Mouse (Mus musculus) heart, adult 10 weeks (tissue): Measurements from ENCODE around the gene Mad2l1bp. TPM values are rescaled to one million over a fixed set of nuclear protein-coding genes. Genes with fewer than 3 reads are reported as not detected.

ENCODE experiments used
- polyA plus RNA-seq: library from polyadenylated mRNA; stranded (reverse); fragments of 350-450 nt; fragmentation: Illumina TruSeq; extraction: RNeasy Lipid Tissue Mini Kit (QIAGEN cat#74804); gene quantifications from one replicate; pipeline ENCODE4 v1.2.3, GENCODE M21; 2014; ENCODE audit warnings: low read depth, low replicate concordance

Mad2l1bp gene
- polyA plus RNA-seq = 20.1 TPM

DNA sequence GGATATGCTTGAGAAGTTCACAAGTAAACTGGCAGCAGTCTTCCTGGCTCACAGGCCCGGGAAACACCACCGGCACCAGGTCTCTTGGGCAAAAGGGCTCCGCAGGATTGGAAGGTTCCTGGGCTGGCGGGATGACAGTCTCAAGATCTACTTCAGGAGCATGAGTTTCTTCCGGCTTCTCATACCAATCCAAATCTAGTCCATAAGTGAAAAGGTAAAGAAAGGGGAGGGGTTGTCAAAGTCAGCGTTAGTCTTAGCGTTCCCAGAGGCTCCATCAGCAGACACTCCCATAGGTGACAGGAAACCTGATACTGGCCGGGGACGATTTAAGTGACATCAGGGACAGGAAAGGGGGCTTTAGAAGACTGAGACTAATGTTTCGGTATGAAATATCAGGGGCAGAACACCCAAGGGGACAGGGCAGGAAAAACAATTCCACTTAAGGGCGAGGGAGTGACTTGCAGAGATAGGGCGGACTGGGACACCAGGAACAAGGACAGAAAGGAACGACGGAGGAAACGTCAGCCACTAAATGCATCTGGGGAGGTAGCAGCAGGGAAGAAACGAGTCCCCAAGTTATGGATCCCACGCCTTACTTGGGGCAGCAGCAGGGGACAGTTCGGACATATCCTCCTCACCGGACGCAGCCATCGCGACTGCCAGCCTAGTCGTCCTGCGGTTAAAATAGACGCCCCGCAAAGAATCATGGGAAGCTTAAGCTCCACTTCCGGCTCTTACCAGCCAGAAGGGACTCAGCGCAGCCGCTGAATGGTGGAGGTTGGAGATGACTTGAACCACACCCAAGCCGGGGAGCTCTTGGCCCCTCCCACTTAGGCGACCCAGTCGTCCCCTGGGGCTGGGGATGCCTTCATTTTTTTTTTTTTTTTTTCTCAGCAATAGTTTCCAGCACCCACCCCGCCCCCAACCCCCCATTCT lies at the start of gene Mad2l1bp:
TSS of gene Mad2l1bp (minus strand) at position 707 of the 936 bp plus-strand sequence.

DNA sequence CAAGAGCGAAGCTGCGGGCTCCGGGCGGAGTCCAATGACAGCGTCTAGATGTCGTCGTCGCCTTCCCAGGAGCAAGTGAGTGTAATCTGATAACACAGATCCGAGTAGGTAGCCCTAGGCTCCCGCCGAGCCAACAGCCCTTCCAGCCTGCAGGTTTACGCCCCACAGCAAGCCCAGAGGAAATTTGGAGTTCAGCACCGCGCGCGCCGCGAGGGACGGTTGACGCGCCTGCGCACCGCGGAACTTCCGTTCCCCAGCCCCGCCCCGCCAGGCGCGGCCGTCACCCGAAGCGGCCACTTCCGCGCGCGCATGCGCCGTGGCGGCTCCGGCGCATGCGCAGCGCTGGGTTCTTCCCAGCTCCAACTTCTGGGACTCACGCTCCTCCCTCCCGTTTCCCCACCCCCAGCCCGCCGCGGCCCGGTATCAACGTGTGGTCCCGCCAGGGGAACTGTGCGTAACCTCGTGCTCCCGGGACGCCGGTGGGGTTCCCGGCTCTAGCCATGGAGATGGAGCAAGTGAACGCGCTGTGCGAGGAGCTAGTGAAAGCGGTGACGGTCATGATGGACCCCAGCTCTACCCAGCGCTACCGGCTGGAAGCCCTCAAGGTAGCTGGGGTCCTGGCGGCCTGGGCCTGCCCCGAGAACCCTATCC lies 49.2 kb upstream of the Mad2l1bp start, which contains the start of the genes Polh and Xpo5:
TSS of gene Polh (minus strand) at position 225 of the 651 bp plus-strand sequence.
TSS of gene Xpo5 (plus strand) at position 362 of the 651 bp plus-strand sequence.

DNA sequence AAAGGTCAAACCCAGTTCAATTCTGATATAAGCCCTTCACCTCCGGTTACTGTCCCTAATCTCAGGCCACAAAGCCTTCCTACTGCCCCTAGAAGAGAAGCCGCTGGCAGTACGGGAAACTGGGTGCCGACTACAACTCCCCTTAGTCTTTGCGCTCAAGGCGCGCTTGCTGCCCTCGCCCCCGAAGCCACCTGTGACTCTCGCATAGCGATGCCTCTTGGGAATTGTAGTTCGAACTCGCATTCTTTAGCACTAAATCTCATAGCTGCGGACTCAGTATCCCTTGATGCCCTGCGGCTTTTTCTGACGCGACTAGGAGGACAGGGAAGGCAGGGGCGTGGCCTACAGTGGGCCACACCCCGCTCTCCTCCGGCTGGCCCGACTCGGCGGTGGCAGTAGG lies 7.3 kb upstream of the Mad2l1bp start, which contains the start of gene Gtpbp2:
TSS of gene Gtpbp2 (plus strand) at position 347 of the 400 bp plus-strand sequence.

DNA sequence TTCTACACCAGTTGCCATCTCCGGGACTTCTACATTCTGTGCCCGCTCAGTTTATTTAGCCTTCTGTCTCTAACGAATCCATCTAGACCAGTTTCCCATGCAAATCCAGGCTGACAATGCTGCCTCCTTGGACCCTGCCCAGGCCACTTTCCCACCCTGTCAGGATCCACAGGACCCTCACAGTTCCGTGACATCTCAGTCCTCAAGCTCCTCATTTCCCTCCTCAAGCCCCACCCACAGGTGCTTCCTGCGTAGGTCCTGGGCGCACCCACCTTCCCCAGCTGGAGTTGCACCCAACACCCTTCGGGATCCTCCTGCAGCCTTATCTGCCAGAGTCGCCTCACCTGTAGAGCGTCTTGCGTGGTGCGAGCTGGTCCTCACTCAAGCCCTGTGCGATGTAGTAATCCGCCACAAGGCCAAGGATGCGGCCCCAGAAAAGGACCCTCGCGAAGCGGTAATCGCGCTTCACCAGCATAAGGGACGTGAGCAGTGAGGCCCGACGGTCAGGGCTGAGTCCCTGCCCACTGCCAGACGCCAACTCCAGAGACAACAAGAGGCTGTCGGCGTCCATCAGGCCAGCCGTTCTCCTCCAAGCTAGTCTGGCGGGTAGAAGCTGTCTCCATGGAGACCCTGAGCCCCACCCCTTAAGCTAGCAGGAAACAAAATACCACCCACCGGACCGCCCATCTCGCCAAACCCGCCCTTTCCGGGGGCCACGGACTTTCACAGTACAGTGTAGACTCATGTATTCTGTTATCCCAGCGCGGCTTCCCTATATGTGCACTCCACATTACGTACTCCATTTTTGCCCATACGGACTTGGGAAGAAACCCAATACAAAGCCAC lies 9.6 kb downstream of the Mad2l1bp start, which contains the start of gene Rsph9:
TSS of gene Rsph9 (minus strand) at position 639 of the 846 bp plus-strand sequence.

DNA sequence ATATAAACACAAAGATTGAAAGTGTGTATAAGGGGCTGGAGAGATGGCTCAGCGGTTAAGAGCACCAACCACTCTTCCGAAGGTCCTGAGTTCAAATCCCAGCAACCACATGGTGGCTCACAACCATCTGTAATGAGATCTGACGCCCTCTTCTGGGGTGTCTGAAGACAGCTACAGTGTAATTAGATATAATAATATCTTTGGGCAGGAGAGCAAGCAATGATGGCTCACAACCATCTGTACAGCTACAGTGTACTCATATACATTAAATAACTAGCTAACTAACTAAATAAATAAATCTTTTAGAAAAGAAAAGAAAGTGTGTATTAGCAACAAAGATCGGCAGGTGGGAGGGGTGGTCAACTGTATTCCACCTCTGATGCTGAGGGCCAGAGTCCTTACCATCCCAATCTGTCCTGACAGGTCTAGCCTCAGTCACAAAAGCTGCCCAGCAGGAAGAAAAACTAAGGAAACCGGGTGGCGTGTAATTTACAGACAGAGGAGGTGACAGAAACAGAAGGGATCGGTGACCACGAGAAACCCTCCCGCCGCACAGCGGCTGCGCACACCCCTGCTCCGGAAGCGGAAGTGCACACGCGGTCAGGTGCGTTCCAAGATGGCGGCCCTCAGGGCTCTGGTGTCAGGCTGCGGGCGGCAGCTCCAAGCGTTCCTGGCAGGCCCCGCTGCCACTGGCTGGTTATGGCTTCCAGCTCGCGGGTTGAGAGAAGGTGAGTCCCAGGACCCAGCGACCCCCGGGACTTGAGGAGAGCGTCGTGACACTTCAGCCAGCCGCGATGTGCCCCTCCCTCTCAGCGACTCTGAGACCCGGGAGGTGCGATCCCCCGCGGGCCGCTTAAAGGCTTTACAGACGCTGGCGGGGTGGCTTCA lies 42.7 kb downstream of the Mad2l1bp start, which contains the start of gene Mrps18a:
TSS of gene Mrps18a (plus strand) at position 585 of the 888 bp plus-strand sequence.

Other genes starting within 250 kb of the Mad2l1bp start
- gene Vegfa, start 121.2 kb downstream of the Mad2l1bp start, polyA plus RNA-seq = 517 TPM
- gene Mrps18a, start 42.6 kb downstream of the Mad2l1bp start, polyA plus RNA-seq = 127 TPM
- gene Rsph9, start 9.3 kb downstream of the Mad2l1bp start, polyA plus RNA-seq = 0.68 TPM
- 87.3 TPM for gene Gtpbp2, start 7.5 kb upstream of the Mad2l1bp start, polyA plus RNA-seq
- gene Polh, start 49.1 kb upstream of the Mad2l1bp start, polyA plus RNA-seq = 5.9 TPM
- gene Xpo5, start 49.2 kb upstream of the Mad2l1bp start, polyA plus RNA-seq = 19.4 TPM
- gene Polr1c, start 94.5 kb upstream of the Mad2l1bp start, polyA plus RNA-seq = 19.8 TPM
- 59.4 TPM for gene Yipf3, start 94.5 kb upstream of the Mad2l1bp start, polyA plus RNA-seq
- gene Lrrc73, start 100.0 kb upstream of the Mad2l1bp start, polyA plus RNA-seq = not detected
- gene Tjap1, start 129.5 kb upstream of the Mad2l1bp start, polyA plus RNA-seq = 31.8 TPM
- not detected for gene Dlk2, start 143.9 kb upstream of the Mad2l1bp start, polyA plus RNA-seq
- 4.1 TPM for gene Abcc10, start 174.8 kb upstream of the Mad2l1bp start, polyA plus RNA-seq
- gene Zfp318, start 230.2 kb upstream of the Mad2l1bp start, polyA plus RNA-seq = 12.4 TPM